Mouse (Mus musculus) lung, embryonic 15.5 days (tissue): ENCODE results near the gene Lca5. TPM values are rescaled to one million over a fixed set of nuclear protein-coding genes. Genes with fewer than 3 reads are reported as not detected.
A peak's percentile ranks its signal among the peaks of the same experiment; 100 is the strongest.

ENCODE experiments used
- ATAC-seq: fragments of 200-750 bp; cut with Nextera tagmentation; 2 replicates; pipeline ENCODE4 v1.8.0; 2017; ENCODE audit warnings: moderate number of reproducible peaks, borderline replicate concordance; ENCODE audit not compliant: low FRiP score, low TSS enrichment; ENCODE audit errors: extremely low read depth
- H3K27ac ChIP-seq: fragments of 300-500 bp; sonication (generic); 2 replicates; pipeline ENCODE4 v1.5.1; 2015; ENCODE audit warnings: moderate library complexity, mild to moderate bottlenecking, inconsistent platforms
- H3K27me3 ChIP-seq: fragments of 300-500 bp; sonication (generic); 2 replicates; pipeline ENCODE4 v1.6.1; 2015; ENCODE audit warnings: inconsistent platforms
- H3K36me3 ChIP-seq: fragments of 300-500 bp; sonication (generic); 2 replicates; pipeline ENCODE4 v1.6.1; 2015; ENCODE audit warnings: inconsistent platforms
- H3K4me1 ChIP-seq: fragments of 300-500 bp; sonication (generic); 2 replicates; pipeline ENCODE4 v1.6.1; 2015; ENCODE audit warnings: inconsistent platforms
- H3K4me2 ChIP-seq: fragments of 300-500 bp; sonication (generic); 2 replicates; pipeline ENCODE4 v1.6.1; 2015; ENCODE audit warnings: inconsistent platforms, mild to moderate bottlenecking, moderate library complexity
- H3K4me3 ChIP-seq: fragments of 300-500 bp; sonication (generic); 2 replicates; pipeline ENCODE4 v1.5.1; 2015; ENCODE audit warnings: mild to moderate bottlenecking, inconsistent platforms
- H3K9ac ChIP-seq: fragments of 300-500 bp; sonication (generic); 2 replicates; pipeline ENCODE4 v1.6.1; 2015; ENCODE audit warnings: inconsistent platforms
- H3K9me3 ChIP-seq: fragments of 300-500 bp; sonication (generic); 2 replicates; pipeline ENCODE4 v1.6.1; 2016; ENCODE audit warnings: inconsistent platforms
- WGBS: fragments of 180-500 bp; shearing (Covaris S2); methylation state at CpG from one replicate; pipeline ENCODE4 v1.1.7; 2015; 5-methylcytosine and 5-hydroxymethylcytosine counted together
- polyA plus RNA-seq: library from polyadenylated mRNA; unstranded; fragments of >200 nt; fragmentation: Nextera tagmentation; extraction: Ambion mirVana; gene quantifications from 2 replicates; pipeline ENCODE4 v1.2.1, GENCODE M21; 2015

Gene Lca5
- polyA plus RNA-seq, 1 experiment from 2014 or later, result 14.5 TPM

GRCm38 (mm10) chr9:83385301-83385700 lies 55.6 kb downstream of the Lca5 start:
- Histone ChIP-seq H3K9ac (no peak overlapping the region), H3K36me3 (no peaks in the 10 kb centered on the region)

GRCm38 (mm10) chr9:83383235-83383634 lies 57.7 kb downstream of the Lca5 start:
- WGBS, result 62% methylated on average over 3 of the region's 3 CpGs
- Histone ChIP-seq H3K4me3 (no peak overlapping the region), H3K36me3 (no peaks in the 10 kb centered on the region), H3K4me2 (no peak overlapping the region), H3K9ac (no peak overlapping the region), H3K27me3 (no peaks in the 10 kb centered on the region), H3K9me3 (no peaks in the 10 kb centered on the region), H3K27ac (no peak overlapping the region), H3K4me1 (no peaks in the 10 kb centered on the region)
- no peak for ATAC-seq

More at GRCm38 (mm10) chr9:83385301-83385700, 55.6 kb downstream of the Lca5 start:
- Histone ChIP-seq H3K9me3 (no peaks in the 10 kb centered on the region), H3K4me3 (no peak overlapping the region), H3K4me2 (no peak overlapping the region), H3K27ac (no peak overlapping the region), H3K27me3 (no peaks in the 10 kb centered on the region), H3K4me1 (no peaks in the 10 kb centered on the region)
- no peak for ATAC-seq
- WGBS, result 41% methylated on average over 6 of the region's 6 CpGs

- Histone ChIP-seq H3K4me3 (no peak overlapping the region), H3K4me2 (no peak overlapping the region), H3K36me3 (no peaks in the 10 kb centered on the region), H3K4me1 (no peaks in the 10 kb centered on the region), H3K9ac (no peak overlapping the region), H3K27ac (no peak overlapping the region), H3K27me3 (no peaks in the 10 kb centered on the region), H3K9me3 (no peaks in the 10 kb centered on the region)
- WGBS, result 48% methylated on average over 3 of the region's 3 CpGs
- no peak for ATAC-seq
These were observed 58.2 kb downstream of the Lca5 start for GRCm38 (mm10) chr9:83382775-83383174.

- no peaks in the 10 kb centered on the region for H3K27me3 ChIP-seq
- H3K4me1 ChIP-seq, result no peaks in the 10 kb centered on the region
- H3K4me2 ChIP-seq, result no peak overlapping the region
- no peak overlapping the region for H3K4me3 ChIP-seq
- H3K27ac ChIP-seq, result no peak overlapping the region
- no peak for ATAC-seq
- no peak overlapping the region for H3K9ac ChIP-seq
- H3K36me3 ChIP-seq, result no peaks in the 10 kb centered on the region
- no peaks in the 10 kb centered on the region for H3K9me3 ChIP-seq
These were observed 59.6 kb downstream of the Lca5 start for GRCm38 (mm10) chr9:83381317-83381716.

- Histone ChIP-seq H3K4me1 (no peaks in the 10 kb centered on the region), H3K9ac (no peak overlapping the region), H3K27ac (no peak overlapping the region), H3K4me3 (no peak overlapping the region), H3K36me3 (no peaks in the 10 kb centered on the region), H3K4me2 (no peak overlapping the region), H3K27me3 (no peaks in the 10 kb centered on the region), H3K9me3 (no peaks in the 10 kb centered on the region)
- ATAC-seq, result no peak
- 78% methylated on average over 10 of the region's 10 CpGs for WGBS
These were observed 61.3 kb downstream of the Lca5 start for GRCm38 (mm10) chr9:83379661-83380060.

- ATAC-seq, result no peak
- Histone ChIP-seq H3K4me2 (no peak overlapping the region), H3K4me3 (no peak overlapping the region), H3K9me3 (no peaks in the 10 kb centered on the region), H3K9ac (no peak overlapping the region), H3K36me3 (no peaks in the 10 kb centered on the region), H3K4me1 (no peaks in the 10 kb centered on the region), H3K27ac (no peak overlapping the region), H3K27me3 (no peaks in the 10 kb centered on the region)
- WGBS, result 54% methylated on average over 2 of the region's 2 CpGs
These were observed 63.8 kb downstream of the Lca5 start for GRCm38 (mm10) chr9:83377132-83377531.

GRCm38 (mm10) chr9:83375522-83376176 lies 65.3 kb downstream of the Lca5 start:
- Histone ChIP-seq H3K4me1 (no peaks in the 10 kb centered on the region), H3K9me3 (no peaks in the 10 kb centered on the region), H3K27ac (no peak overlapping the region), H3K27me3 (no peaks in the 10 kb centered on the region), H3K9ac (no peak overlapping the region), H3K4me2 (no peak overlapping the region), H3K4me3 (no peak overlapping the region), H3K36me3 (no peaks in the 10 kb centered on the region)
- no peak for ATAC-seq
- WGBS, result 56% methylated on average over 4 of the region's 4 CpGs

GRCm38 (mm10) chr9:83370907-83371306 lies 70.0 kb downstream of the Lca5 start:
- no peak overlapping the region for H3K4me3 ChIP-seq
- no peaks in the 10 kb centered on the region for H3K27me3 ChIP-seq
- 25% methylated on average over 1 of the region's 1 CpGs for WGBS
- no peak overlapping the region for H3K4me2 ChIP-seq
- no peak overlapping the region for H3K9ac ChIP-seq
- no peak for ATAC-seq
- no peaks in the 10 kb centered on the region for H3K36me3 ChIP-seq
- H3K4me1 ChIP-seq, result no peaks in the 10 kb centered on the region
- no peak overlapping the region for H3K27ac ChIP-seq
- no peaks in the 10 kb centered on the region for H3K9me3 ChIP-seq

- Histone ChIP-seq H3K4me1 (no peaks in the 10 kb centered on the region), H3K4me2 (no peak overlapping the region), H3K9ac (no peak overlapping the region), H3K27ac (no peak overlapping the region), H3K4me3 (no peak overlapping the region), H3K27me3 (no peaks in the 10 kb centered on the region), H3K9me3 (no peaks in the 10 kb centered on the region), H3K36me3 (no peaks in the 10 kb centered on the region)
- 92% methylated on average over 1 of the region's 1 CpGs for whole genome bisulfite sequencing
- ATAC-seq, result no peak
These were observed 72.7 kb downstream of the Lca5 start for GRCm38 (mm10) chr9:83368234-83368633.

GRCm38 (mm10) chr9:83355802-83356201 lies 85.1 kb downstream of the Lca5 start:
- H3K4me2 ChIP-seq, result no peak overlapping the region
- H3K4me3 ChIP-seq, result no peak overlapping the region
- H3K4me1 ChIP-seq, result peaks cover 7% of the 10 kb centered on the region
- no peak overlapping the region for H3K27ac ChIP-seq
- no peaks in the 10 kb centered on the region for H3K9me3 ChIP-seq
- ATAC-seq, result no peak
- H3K27me3 ChIP-seq, result no peaks in the 10 kb centered on the region
- no peak overlapping the region for H3K9ac ChIP-seq
- 64% methylated on average over 4 of the region's 4 CpGs for WGBS
- no peaks in the 10 kb centered on the region for H3K36me3 ChIP-seq

- Histone ChIP-seq H3K27ac (no peak overlapping the region), H3K4me2 (no peak overlapping the region), H3K4me3 (no peak overlapping the region), H3K4me1 (peaks cover 25% of the 10 kb centered on the region), H3K9ac (no peak overlapping the region), H3K36me3 (no peaks in the 10 kb centered on the region), H3K27me3 (no peaks in the 10 kb centered on the region), H3K9me3 (no peaks in the 10 kb centered on the region)
- no peak for ATAC-seq
- WGBS, result 58% methylated on average over 7 of the region's 7 CpGs
These were observed 87.6 kb downstream of the Lca5 start for GRCm38 (mm10) chr9:83353316-83353715.

- 38% methylated on average over 5 of the region's 5 CpGs for WGBS
- Histone ChIP-seq H3K9ac (no peak overlapping the region), H3K4me3 (no peak overlapping the region), H3K9me3 (no peaks in the 10 kb centered on the region), H3K27me3 (no peaks in the 10 kb centered on the region), H3K4me1 (peaks cover 25% of the 10 kb centered on the region), H3K27ac (0 out of 2 replicates have a peak overlapping the region, but pooled peaks have one; percentile 9), H3K36me3 (no peaks in the 10 kb centered on the region), H3K4me2 (no peak overlapping the region)
- ATAC-seq, result no peak
These were observed 89.8 kb downstream of the Lca5 start for GRCm38 (mm10) chr9:83351171-83351570.

- no peaks in the 10 kb centered on the region for H3K27me3 ChIP-seq
These were observed 90.3 kb downstream of the Lca5 start for GRCm38 (mm10) chr9:83350613-83351012.

More at GRCm38 (mm10) chr9:83350613-83351012, 90.3 kb downstream of the Lca5 start:
- Histone ChIP-seq H3K9me3 (no peaks in the 10 kb centered on the region), H3K36me3 (no peaks in the 10 kb centered on the region), H3K27ac (peak overlapping the region; percentile 49; the same call in 1 of the 2 replicates), H3K4me3 (no peak overlapping the region), H3K9ac (no peak overlapping the region), H3K4me1 (peaks cover 25% of the 10 kb centered on the region), H3K4me2 (no peak overlapping the region)
- 14% methylated on average over 5 of the region's 5 CpGs for WGBS
- ATAC-seq, result peak; percentile 76
